Mouse (Mus musculus): ENCODE measurements around the gene Patj. TPM values are rescaled to one million over a fixed set of nuclear protein-coding genes. Genes with fewer than 3 reads are reported as not detected.
"Not testable (repeated sequence)": the region's sequence is repeated elsewhere in the genome, so short reads cannot be mapped to it uniquely, and the experiment has no call there.

Gene Patj
- polyA plus RNA-seq, 2 experiments from 2014 or later: 11.9 to 13.9 TPM

GRCm38 (mm10) chr4:98665884-98666283, 270.3 kb downstream of the Patj start:
- ATAC-seq: no peak

- no peak for ATAC-seq
Measured at GRCm38 (mm10) chr4:98666451-98666850, 270.9 kb downstream of the Patj start.

GRCm38 (mm10) chr4:98667009-98667408, 271.4 kb downstream of the Patj start:
- ATAC-seq: no peak

- no peak for ATAC-seq
Measured at GRCm38 (mm10) chr4:98677506-98677905, 281.9 kb downstream of the Patj start.

- ATAC-seq: no peak
Measured at GRCm38 (mm10) chr4:98686678-98687267, 291.2 kb downstream of the Patj start.

GRCm38 (mm10) chr4:98688116-98688515, 292.5 kb downstream of the Patj start:
- ATAC-seq: no peak

GRCm38 (mm10) chr4:98688520-98688919, 292.9 kb downstream of the Patj start:
- no peak for ATAC-seq

- ATAC-seq: no peak
Measured at GRCm38 (mm10) chr4:98689988-98690387, 294.4 kb downstream of the Patj start.

GRCm38 (mm10) chr4:98693465-98694185, 298.0 kb downstream of the Patj start:
- ATAC-seq: no peak

- no peak for ATAC-seq
Measured at GRCm38 (mm10) chr4:98697932-98698331, 302.3 kb downstream of the Patj start.

GRCm38 (mm10) chr4:98698921-98699320, 303.3 kb downstream of the Patj start:
- no peak for ATAC-seq

GRCm38 (mm10) chr4:98700156-98700555, 304.6 kb downstream of the Patj start:
- no peak for ATAC-seq

- peak; percentile 43 for ATAC-seq
Measured at GRCm38 (mm10) chr4:98702201-98702894, 306.8 kb downstream of the Patj start.

GRCm38 (mm10) chr4:98710891-98711290, 315.3 kb downstream of the Patj start:
- ATAC-seq: no peak

GRCm38 (mm10) chr4:98717735-98718546, 322.4 kb downstream of the Patj start:
- no peak for ATAC-seq

- no peak for ATAC-seq
Measured at GRCm38 (mm10) chr4:98718547-98718917, 322.9 kb downstream of the Patj start.

GRCm38 (mm10) chr4:98722454-98722853, 326.9 kb downstream of the Patj start:
- peak; percentile 59 for ATAC-seq

- not testable (repeated sequence) for ATAC-seq
Measured at GRCm38 (mm10) chr4:98724682-98725081, 329.1 kb downstream of the Patj start.

GRCm38 (mm10) chr4:98725439-98725838, 329.9 kb downstream of the Patj start:
- no peak for ATAC-seq

GRCm38 (mm10) chr4:98726590-98727237, 331.1 kb downstream of the Patj start, which contains the start of gene L1td1:
Gene L1td1 (plus strand): TSS chr4:98726734.
- no peak for ATAC-seq

- no peak for ATAC-seq
Measured at GRCm38 (mm10) chr4:98727295-98727958, 331.8 kb downstream of the Patj start.

- no peak for ATAC-seq
Measured at GRCm38 (mm10) chr4:98727959-98728347, 332.4 kb downstream of the Patj start.
